Mouse (Mus musculus): ENCODE measurements around the gene Eif1. TPM values are rescaled to one million over a fixed set of nuclear protein-coding genes. Genes with fewer than 3 reads are reported as not detected.
"Not testable (repeated sequence)": the region's sequence is repeated elsewhere in the genome, so short reads cannot be mapped to it uniquely, and the experiment has no call there.

Eif1 gene
- total RNA-seq, 2 experiments from 2014 or later, result 1,442 to 1,567 TPM

DNA sequence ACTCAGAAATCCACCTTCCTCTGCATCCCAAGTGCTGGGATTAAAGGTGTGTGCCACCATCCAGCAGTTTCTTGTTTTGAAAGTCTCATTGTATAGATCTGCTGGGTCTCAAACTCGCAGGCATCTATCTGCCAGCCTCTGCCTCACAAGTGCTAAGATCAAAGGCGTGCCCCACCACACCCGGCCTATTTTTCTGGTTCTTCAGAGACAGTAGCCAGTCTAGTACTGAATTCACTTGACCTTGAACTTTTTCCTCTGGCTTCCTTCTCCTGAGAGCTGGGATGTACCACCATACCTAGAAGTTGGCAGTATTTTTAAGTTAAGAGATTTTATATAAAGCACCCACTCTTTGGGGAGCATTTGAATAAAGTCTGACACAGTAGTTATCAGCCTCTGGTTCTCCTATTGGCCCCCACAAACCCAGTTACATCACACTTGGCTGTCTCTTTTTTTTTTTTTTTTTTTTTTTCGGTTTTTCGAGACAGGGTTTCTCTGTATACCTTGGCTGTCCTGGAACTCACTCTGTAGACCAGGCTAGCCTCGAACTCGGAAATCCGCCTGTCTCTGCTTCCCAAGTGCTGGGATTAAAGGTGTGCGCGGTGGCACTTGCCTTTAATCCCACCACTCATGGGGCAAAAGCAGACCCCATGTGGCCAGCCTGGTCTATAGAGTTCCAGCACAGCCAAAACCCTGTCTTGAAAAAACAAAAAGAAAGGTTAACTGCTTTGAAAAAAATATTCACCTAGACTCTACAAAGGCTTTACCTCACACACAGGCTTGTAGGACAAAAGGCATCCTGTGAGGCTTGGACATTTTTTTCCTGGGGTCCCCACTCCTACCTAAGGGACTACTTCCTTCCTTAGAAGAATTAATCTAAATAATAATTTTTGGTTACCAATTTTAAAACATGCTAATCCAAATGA is 895 bp upstream of the Eif1 start:
- no peak for TF ChIP-seq CTCF (IDR thresholded peaks at IDR 0.05)
- DNase-seq, result peak; percentile 31
- intact Hi-C loops (cut with DNase I), result no loop called here
- peak overlapping the region; percentile 68 for H3K4me3 ChIP-seq
- H3K27ac ChIP-seq, result peak overlapping the region; percentile 93

DNA sequence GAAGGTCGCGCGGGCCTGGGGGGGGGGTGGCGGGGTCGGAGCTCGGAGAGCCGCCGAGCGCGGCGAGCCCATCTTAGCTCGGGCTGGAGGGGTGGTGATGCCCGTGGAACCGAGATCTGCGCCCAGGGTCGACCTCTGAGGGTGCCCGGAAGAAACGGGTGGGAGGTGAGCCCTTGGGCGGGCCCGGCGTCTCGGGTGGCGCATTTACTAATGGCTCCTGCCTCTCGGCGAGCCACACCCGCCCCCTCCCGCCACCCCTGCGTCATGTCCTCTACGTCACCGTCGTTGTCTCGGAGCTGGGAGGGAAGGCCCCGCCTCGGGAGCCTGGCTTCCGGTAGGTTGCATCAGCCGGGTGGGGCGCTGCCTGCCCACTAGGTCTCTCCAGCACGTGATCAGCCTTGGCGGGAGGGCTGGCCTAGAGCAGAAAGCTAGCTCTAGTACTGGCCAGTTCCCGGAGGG is 516 bp downstream of the Eif1 start:
- TF ChIP-seq CTCF (IDR thresholded peaks at IDR 0.05), result no peak
- DNase-seq, result peak; percentile 99
- intact Hi-C loops (cut with DNase I), result no loop called here
- H3K27ac ChIP-seq, result peak overlapping the region; percentile 100
- peak overlapping the region; percentile 97 for H3K4me3 ChIP-seq

DNA sequence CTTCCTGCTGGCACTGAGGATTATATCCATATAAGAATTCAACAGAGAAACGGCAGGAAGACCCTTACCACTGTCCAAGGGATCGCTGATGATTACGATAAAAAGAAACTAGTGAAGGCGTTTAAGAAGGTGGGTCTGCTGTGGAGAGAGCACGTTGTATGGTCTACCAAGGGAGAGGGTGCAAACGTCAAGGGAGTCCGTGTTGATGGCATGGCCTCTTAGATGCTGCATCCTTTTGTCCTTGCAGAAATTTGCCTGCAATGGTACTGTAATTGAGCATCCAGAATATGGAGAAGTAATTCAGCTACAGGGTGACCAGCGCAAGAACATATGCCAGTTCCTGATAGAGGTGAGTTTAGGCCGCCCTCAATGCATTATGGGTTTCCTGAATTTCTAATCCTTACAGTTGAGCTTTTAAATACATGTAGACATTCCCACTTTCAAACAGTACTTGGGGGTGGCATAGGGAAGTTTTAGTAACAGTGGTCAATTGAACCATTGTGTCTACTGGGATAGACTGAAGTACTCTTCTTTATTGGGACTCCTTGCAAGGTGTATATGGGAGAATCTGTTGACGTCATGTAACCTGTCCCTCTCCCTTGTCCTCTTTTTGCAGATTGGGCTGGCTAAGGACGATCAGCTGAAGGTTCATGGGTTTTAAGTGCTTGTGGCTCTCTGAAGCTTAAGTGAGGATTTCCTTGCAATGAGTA is 1.2 kb downstream of the Eif1 start:
- DNase-seq; intact Hi-C loops (cut with DNase I): not testable (repeated sequence)
- Histone ChIP-seq H3K4me3 (peak overlapping the region; percentile 97), H3K27ac (peak overlapping the region; percentile 100)

DNA sequence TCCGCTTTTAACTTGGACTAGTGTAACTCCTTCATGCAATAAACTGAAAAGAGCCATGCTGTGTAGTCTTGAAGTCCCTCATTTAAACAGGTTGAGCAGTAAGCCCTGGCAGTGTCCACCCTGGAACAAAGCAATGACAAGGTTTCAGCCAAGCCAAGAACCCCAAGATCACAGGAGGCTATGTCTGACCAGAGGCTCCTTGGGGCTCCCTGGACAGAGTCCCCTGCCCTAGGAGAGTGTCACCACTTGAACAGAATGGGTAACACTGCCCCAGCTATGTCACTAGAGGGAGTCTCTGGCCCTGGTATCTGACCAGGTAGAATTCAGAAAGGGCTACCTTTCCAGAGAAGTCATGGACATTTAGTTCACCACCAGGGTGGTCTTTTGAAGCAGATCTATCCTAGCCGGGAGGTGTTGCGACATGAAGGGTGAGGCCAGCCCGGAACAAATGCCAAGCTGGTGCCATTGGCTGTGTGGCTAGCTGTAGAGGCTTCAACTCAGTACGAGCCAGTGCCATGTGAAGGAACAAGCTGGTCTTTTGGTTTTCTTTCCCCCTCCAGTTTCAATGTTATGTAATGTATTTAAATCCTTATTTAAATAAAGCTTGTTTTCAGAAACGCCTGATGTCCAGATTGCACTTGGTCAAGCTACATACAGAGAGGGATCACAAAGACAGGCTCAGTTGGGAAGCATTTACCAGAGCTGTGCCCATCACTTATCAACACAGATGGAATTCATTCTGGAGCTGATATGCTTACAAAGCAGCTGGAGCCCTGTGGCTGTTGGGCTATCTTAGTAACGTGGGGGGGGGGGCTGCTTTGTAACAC is 2.0 kb downstream of the Eif1 start:
- H3K27ac ChIP-seq, result peak overlapping the region; percentile 31
- peak overlapping the region; percentile 97 for H3K4me3 ChIP-seq
- peak; percentile 37 for DNase-seq
- intact Hi-C loops (cut with DNase I), result not testable (repeated sequence)

DNA sequence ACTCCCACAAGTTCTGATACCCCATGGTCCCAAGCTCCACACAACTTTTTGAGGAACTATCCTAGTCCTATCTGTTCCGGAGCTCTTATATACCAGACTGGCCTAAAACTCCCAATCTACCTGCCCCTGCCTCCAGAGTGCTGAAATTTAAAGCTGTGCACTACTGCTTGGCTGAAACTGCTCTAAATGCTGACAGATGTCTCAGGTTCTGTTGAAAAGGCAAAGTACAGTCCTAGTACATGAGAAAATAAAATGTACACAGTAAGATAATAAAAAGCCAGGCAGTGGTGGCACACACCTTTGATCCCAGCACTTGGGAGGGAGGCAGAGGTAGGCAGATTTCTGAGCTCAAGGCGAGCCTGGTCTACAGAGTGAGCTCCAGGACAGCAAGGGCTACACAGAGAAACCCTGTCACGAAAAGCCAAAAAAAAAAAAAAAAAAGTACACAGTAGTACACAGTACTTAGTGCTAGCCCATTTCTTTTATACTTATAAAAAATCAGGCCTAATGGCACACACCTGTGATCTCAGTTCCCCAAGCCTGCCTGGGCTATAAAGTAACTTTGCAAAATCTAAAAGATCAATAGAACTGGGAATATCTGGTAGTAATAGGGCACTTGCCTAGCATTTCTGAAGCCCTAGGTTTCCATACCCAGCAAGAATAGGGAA is 3.0 kb downstream of the Eif1 start:
- no peak for TF ChIP-seq CTCF (IDR thresholded peaks at IDR 0.05)
- Histone ChIP-seq H3K27ac (peak overlapping the region; percentile 16; the same call in 1 of the 2 replicates), H3K4me3 (no peak overlapping the region)
- no peak for DNase-seq
- intact Hi-C loops (cut with DNase I), result no loop called here

DNA sequence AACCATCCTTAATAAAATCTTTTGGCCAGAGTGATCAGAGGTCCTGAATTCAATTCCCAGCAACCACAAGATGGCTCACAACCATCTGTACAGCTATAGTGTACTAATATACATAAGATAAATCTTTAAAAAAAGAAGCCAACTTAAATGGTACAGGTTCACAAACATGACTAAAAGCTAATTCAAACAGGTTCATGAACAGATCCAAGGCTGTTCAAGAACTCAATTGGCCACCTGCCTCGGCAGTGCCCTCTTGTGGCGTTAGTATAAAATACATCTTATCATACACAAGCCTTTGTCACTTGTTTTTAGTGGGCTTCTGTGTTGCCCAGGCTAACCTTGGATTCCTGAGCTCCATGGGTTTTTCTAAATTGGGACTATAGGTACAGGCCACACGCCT is 3.9 kb downstream of the Eif1 start:
- peak; percentile 63 for DNase-seq
- TF ChIP-seq CTCF (IDR thresholded peaks at IDR 0.05), result peak; percentile 81

DNA sequence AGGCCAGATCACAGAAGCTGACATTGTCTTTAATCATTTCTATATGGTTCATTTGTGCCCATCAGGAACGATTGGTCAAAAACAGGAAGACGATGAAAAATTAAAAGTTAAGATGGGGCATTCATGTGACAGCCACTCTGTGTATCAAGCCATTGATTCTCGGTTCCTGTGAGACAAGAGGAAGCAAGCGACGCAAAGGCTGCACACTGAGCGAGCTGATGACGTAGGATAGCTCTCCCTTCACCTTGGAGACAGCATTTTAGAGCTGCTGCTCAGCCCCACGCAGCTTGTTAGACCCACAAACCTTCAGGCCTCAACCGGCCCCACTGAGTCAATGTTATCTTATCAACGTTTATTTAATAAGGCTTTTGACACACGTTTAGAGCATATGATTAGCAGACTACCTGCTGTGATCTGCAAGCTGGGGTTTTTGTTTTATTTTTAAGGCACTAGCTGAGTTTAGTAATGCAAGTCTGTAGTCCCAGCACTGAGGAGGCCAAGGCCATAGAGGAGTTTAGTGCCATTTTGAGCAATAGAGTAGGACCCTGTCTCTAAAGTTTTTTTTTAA is 5.5 kb downstream of the Eif1 start:
- intact Hi-C loops (cut with DNase I), result no loop called here
- no peak for TF ChIP-seq CTCF (IDR thresholded peaks at IDR 0.05)

More for the DNA sequence above, 3.9 kb downstream of the Eif1 start:
- H3K4me3 ChIP-seq, result no peak overlapping the region
- intact Hi-C loops (cut with DNase I), result no loop called here
- H3K27ac ChIP-seq, result no peak overlapping the region

DNA sequence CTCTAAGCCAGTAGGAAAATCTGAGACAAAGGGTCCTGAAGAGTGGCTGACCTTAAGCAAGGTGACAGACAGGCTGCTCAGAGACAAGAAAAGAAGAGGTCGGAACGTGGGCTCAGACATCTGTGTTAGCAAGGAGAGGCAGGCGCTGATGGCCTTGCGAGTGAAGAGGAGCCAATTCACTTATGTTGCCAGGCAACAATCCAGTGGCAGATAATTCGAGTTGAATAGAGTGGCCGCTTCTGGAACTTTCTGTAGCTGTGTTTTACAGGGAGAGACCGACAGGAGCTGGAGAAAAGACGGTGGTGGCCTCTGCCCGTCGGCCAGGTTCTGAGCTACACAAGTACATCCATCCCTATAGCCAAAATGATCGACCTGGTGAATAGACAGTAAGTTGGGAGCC is 7.6 kb downstream of the Eif1 start:
- TF ChIP-seq CTCF (IDR thresholded peaks at IDR 0.05), result no peak
- no peak overlapping the region for H3K4me3 ChIP-seq
- intact Hi-C loops (cut with DNase I), result no loop called here
- DNase-seq, result no peak
- H3K27ac ChIP-seq, result no peak overlapping the region

More for the DNA sequence above, 5.5 kb downstream of the Eif1 start:
- H3K4me3 ChIP-seq, result no peak overlapping the region
- H3K27ac ChIP-seq, result no peak overlapping the region
- DNase-seq, result no peak

DNA sequence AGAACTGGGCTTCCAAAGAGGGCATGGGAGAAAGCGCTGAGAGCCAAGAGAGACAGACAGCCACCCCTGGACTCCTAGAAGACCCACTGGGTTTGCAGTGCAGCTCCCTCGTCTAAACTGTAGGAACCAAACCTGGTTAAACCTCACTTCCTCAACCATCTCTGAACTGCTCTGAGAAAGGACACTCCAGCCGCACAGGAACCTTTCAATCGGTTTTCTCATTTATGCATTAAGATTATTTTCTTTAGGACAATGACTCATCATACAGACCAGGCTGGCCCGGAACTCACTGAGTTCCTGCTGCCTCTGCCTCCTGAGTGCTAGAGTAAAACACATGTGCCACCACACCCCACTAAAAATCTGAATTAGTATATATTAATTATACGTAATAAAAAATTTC is 8.1 kb downstream of the Eif1 start:
- TF ChIP-seq CTCF (IDR thresholded peaks at IDR 0.05), result no peak
- Histone ChIP-seq H3K27ac (no peak overlapping the region), H3K4me3 (no peak overlapping the region)
- intact Hi-C loops (cut with DNase I), result no loop called here
- DNase-seq, result no peak

DNA sequence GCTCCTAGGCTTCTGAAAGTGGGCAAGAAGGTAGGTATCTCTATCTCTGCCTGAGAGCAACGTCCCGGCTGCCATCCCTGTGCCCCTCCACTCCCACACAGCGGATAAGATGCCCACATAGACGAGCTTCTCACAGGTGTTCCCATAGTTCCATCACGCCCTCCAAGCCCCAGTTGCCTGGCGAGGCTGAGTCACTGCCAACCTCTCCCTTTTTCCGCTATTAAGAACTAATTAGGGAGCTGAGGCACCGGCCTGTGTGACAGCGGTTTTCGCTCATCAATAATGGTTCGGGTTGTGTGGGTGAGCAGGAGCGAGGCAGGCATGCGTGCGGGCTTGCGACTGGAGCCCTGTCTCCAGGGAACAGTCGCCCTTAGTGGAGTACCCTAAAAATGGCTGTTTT is 10.6 kb downstream of the Eif1 start:
- intact Hi-C loops (cut with DNase I), result no loop called here
- no peak overlapping the region for H3K4me3 ChIP-seq
- TF ChIP-seq CTCF (IDR thresholded peaks at IDR 0.05), result no peak
- H3K27ac ChIP-seq, result no peak overlapping the region
- DNase-seq, result no peak

DNA sequence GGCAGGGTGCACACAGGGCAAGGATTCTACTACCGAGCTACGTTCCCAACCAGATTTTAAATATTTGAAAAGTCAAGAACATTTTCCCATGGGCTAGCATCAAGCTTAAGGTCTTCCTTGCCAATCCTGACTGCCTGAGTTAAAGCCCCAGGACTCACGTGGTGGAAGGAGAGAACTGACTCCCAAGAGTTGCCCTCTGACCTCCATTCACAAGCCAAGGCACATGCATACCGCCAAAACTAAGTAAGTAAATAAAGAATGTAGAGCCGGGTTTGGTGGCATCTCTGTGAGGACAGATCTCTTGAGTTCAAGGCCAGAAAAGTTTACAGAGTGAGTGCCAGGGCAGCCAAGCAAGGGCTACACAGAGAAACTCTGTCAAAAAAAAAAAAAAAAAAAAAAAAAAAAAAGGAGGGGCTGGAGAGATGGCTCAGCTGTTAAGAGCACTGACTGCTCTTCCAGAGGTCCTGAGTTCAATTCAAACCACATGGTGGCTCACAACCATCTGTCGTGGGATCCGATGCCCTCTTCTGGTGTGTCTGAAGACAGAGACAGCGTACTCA is 11.2 kb downstream of the Eif1 start:
- H3K27ac ChIP-seq; intact Hi-C loops (cut with DNase I); DNase-seq; H3K4me3 ChIP-seq: not testable (repeated sequence)

Data from gastrocnemius, adult 2 months (tissue).